Mouse (Mus musculus) urinary bladder, adult 2 months (tissue): Measurements from ENCODE around the gene C6. TPM values are rescaled to one million over a fixed set of nuclear protein-coding genes. Genes with fewer than 3 reads are reported as not detected.

Source experiments
- DNase-seq: peaks from one replicate; pipeline ENCODE4 v3.0.0; 2022; ENCODE audit warnings: low spot score
- polyA plus RNA-seq: library from polyadenylated mRNA; depleted of rRNA; stranded (reverse); fragments of >200 nt; gene quantifications from 2 replicates; pipeline ENCODE4 v1.2.3, GENCODE M21; 2012; rRNA removed

Gene C6
- polyA plus RNA-seq, result 0.43 and 0.47 TPM in 2 replicates

DNA sequence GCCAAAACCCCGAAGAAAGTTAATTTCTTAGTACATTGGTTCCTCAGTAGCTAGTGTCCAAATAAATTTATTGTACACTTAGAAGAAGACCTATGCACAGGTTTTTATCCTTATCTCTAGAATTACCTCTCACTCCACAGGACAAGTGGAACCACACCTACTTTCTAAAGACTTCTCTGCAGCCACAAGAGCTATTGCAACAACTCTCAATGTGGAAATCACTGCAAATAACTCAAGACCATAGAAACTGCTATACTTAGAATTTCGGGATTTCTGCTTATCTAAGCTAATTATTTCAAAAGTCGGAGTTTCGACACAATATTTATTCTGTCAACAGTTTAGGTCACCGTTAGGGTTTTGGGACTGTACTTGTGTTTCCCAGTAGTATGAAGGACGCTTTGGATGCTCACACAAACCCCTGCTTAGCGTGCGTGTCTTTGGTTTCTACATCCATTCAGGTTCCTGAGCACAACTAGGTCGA is at the start of gene C6:
Gene C6 (plus strand): TSS at position 346 of the 481 bp plus-strand sequence.
- no peak for DNase-seq

DNA sequence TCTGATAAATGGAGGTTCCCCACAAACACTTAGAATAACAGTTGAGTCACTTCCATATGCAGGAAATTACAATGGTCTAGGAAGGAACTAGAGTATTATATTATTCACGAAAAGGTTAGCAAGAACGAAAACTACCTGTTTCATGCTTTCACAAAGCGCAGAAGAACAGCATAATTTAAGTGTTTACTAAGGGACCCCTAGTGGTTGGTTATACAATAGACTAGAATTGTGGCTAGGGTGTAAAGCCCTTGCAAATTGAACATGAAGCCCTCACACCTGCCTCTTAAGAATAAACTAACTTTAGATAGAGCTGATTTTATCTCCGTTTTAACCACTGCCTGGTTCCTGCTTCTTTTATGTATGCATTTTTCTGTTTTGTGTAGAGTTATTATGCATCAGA is 29.4 kb upstream of the C6 start:
- DNase-seq, result no peak

DNA sequence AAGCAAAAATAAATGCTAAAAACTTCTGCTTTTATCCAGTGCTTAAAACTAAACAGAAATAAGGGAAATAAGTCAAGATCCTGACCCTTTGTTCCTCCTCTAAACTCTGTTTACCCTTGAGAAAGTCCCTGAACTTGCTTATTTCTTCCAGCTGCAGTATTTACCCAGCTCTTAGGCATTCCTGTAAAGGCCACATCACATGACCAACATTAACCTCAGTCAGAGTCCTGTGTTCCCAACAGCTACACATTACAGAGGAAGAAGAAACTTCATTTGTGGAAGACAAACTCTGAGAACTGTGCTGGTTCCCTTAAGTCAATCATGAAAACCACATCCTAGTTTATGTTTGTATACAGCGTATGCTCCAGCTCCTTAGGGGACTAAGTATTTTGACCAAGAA is 7.2 kb downstream of the C6 start:
- DNase-seq, result no peak

GRCm38 (mm10) chr15:4734996-4735609 is 8.1 kb downstream of the C6 start:
- DNase-seq, result no peak

GRCm38 (mm10) chr15:4747656-4748055 is 20.7 kb downstream of the C6 start:
- no peak for DNase-seq

DNA sequence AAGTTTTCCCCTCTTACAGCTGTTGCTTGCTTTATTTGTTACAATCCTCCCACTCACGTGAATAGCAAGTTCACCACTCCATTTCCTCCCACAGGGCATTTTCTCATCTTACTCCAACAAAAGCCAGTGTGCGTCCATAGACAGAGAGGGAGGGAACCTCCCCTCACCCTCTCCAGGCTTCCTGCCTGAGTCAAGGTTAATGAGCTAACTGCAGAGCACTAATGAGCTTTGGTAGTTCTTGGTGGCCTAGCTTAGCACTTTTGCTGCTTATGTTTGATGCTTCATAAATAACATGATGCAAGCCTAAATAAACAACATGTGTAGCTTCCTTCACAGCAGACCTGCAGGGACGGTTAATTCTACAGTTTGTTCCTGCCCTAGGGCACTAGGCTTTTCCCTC is 63.4 kb downstream of the C6 start:
- no peak for DNase-seq

DNA sequence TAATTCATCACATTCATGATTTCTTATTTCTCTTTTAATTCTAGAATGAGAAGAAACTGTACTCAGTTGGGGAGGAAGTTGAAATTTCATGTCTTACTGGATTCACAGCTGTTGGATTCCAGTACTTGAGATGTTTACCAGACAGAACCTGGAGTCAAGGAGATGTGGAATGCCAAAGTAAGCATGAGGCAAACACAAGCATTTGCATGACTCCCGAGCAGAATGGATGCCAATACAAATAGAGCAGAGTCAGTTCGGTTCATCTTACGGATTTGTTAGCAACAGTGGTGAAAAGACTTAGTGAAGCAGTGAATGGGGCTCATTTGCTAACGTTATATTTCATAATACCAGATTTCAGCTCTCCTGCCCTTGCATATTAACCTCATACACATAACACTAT is 69.9 kb downstream of the C6 start:
- DNase-seq, result no peak

- no peak for DNase-seq
Measured at GRCm38 (mm10) chr15:4804256-4804655, 77.3 kb downstream of the C6 start.

DNA sequence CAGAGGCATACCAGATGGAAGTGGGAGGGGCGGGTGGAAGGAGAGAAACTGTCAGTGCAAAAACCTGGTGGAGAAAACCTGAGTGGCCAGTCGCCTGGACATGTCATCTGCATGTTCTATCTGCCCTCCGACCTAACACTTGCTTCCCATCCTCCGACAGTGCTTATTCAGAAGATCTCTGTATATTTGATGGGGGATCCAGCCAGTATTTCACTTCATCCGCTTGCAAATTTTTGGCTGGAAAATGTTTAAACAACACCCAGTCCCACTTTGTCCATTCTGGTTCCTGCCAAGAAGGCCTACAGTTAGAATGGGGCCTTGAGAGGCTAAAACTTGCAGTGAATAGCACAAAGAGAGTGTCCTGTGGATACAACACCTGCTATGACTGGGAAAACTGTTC is 81.2 kb downstream of the C6 start:
- DNase-seq, result no peak

DNA sequence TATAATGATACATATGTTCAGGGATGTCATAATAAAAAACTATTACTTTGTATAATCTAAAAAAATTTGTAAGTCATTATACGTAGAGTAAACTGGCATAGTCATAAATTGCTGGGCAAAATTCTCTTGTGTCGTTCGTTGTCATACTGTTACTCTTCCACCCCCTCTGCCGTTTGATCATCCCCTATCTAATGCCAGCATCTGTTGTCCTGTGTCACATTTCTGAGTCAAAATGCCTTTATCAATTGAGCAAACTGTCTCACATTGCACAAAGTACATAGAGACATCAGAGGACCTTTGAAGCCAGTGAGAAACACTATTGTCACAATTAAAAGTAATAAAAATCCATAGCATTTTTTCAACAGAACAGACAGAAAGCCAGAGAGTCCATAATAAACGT is 88.0 kb downstream of the C6 start:
- DNase-seq, result no peak

- no peak for DNase-seq
Measured at GRCm38 (mm10) chr15:4815711-4816110, 88.7 kb downstream of the C6 start.

DNA sequence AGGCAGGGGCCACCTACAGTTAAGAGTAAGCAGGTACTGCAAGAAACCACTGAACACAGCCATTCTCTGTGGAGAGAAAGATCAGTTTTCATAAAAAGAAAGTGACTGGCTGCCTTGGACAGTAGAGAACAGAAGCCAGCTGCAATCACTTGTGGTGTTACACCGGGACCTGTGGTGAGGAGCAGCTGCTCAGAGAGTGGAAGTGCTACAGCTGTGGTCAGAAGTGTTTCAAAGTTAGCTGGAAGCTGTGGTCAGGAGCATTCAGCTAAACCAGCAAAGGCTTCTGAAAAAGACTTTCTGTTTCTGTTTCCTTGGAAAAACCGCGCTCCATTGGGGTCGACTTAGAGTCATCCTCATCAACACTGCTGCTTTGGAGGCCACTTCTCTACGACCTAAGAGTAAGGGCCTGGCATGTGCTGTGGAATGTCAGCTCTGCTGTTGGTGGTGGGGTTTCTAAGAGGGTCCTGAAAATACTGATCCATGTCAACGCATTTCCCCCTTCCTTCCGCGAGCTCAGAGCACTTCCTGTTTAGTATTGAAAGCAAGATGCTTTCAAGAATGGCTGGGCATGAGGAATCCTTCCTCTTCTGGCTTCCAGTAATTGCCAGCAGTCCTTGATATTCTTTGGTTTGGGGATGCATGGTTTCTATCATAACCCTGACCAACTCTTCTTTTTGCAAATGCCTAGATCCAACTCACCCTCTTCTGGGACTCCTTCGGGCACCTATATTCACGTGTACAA is 89.9 kb downstream of the C6 start:
- no peak for DNase-seq

- DNase-seq, result no peak
Measured at GRCm38 (mm10) chr15:4818437-4818836, 91.5 kb downstream of the C6 start.

- no peak for DNase-seq
Measured at GRCm38 (mm10) chr15:4821161-4821560, 94.2 kb downstream of the C6 start.

DNA sequence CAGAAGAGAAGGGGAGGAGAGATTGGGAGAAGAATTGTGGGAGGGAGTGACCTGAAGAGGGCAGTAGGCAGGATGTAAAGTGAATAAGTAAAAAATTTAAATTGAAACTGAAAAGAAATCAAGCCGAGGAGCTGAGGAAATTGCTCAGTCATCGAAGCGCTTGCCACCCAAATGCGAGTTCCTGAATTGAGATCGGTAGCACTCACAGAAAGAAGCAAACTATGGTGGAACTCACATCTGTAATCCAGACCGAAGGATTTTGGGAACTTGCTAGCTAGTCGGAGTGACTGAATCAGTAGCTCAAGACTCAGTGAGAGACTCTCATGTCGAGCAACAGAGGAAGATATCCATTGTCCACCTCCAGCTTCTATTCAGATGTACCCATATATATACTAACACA is 94.8 kb downstream of the C6 start:
- no peak for DNase-seq

DNA sequence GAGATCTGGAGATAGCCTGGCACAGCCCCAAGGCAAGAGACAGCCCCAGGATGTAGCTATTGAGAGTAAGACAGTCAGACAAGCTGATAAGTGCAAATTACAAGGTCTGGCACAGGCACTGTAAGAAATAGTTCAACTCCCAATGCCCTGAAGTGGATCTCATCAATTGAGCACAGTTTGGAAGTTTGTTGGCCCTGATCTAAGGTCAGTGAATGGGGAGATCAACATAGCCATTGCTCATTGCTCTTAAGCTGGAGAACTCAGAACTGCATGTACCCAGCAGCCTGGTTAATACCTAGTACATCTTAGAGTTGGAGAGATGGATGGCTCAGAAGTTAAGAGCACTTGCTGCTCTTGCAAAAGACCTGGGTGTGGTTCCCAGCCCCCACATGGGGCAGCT is 100.8 kb downstream of the C6 start:
- DNase-seq, result no peak

DNA sequence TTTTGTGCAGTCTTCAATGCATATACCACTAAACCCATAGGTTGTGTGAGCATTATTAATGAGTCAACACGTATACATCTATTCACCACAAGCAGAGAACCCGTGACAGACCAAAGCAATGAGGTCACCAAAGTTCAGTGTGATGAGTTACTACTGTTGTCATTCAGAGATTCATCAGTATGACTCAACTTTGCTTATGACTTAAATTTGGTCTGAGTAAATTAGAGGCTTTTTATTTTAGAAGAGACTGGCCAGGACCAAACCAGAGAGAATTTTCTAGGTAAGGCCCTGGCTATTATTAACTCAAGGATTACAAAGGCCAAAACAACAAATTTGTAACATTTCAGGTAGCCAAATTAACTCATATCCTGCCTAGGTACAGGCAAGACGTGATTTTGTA is 109.4 kb downstream of the C6 start:
- no peak for DNase-seq

DNA sequence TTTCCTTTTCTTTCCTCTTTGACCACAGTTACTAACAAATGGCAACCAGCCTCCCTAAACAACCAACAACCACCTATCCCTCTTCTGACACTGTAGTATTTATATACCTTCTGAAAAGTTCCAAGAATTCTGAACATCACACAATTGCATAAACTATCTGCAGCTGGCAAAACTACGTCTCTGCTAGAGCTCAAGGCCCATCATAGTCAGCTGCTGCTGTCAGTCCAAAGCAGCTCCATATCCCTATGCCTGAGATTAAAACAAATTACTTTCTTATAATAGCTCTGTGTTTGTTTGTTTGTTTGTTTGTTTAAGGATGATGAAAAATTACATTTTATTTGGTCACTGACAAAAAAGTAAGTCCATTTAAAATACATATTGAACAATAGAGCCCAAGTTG is 123.0 kb downstream of the C6 start:
- DNase-seq, result no peak

Other genes starting within 250 kb of the C6 start
- not detected in 2 replicates for gene Mroh2b, start 171.6 kb downstream of the C6 start, polyA plus RNA-seq